Mouse (Mus musculus): ENCODE measurements around the gene Mrps11.
A peak's percentile ranks its signal among the peaks of the same experiment; 100 is the strongest.

Gene Mrps11

DNA sequence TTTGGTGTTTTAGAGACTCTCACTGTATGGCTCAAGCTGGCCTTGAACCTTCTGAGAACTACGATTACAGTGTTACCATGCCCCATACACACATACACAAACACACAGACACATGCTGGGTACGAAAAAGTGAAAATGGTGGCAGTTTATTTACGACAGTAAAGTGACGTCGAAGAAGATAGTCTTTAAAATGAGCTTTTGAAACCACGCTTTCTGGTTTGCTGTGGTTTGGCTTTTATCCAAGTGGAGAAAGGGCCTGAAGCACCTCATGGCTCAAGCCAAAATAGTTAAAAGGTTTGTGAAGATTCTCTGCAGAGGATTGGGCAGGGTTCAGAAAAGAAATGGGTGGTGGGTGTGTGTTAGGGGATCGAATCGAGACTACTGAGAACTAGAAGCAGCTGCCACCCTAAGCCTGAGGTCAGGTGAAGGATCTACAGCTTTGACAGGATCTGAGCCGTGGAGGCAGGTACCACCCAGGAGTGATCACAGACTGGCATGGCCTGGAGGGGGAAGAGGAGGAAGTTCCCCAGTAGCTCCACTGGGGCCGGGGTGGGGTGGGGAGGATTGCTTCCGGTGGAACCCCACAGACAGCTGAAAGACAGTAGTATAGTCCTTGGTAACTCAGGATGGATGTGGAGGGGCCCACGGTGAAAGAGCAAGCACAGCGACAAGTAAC lies 11.1 kb downstream of the Mrps11 start:
- DNase-seq (ENCODE audit: low spot score) = no peak

DNA sequence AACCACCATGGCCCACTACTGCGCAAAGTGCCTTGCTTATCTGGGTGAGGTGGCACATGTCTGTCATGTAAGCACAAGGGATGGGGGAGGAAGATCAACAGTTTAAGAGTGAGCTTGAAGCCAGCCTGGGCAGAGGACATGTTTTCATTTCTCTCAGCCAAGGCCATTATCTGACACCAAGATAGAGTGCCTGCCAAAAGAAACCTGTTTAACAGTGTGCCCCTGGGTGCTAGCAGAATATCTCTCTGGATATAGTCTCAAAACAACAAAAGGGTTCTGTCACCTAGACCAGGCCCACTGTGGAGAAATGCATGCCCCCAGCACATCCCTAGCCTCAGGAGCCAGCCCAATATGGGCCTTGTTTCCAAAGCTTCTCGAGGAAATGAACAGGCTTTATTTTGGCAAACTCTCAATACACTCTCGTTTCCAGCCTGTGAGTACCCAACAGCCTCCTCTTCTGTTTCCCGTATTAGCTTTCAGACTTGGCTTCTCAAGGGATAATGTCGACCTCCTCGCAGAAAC lies 11.7 kb downstream of the Mrps11 start:
- DNase-seq (ENCODE audit: low spot score) = no peak

DNA sequence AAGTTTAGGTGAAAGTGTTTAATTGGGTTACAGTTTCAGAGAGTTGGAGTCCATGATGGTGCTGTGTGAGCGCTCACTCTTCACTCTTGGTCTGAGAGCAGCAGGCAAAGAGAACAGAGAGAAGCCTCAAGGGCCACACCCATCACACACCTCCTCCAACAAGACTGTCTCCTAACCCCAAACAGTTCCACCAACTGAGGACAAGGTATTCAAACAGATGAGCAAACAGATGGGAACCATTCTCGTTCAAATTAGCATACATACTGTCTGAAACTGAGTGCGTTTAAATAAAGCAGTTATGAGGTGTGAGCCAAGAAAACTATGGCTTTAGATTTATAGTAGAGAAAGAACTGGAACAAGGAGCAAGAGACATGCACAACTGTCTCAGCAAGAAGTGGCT lies 13.7 kb downstream of the Mrps11 start:
- DNase-seq (ENCODE audit: low spot score) = no peak

DNA sequence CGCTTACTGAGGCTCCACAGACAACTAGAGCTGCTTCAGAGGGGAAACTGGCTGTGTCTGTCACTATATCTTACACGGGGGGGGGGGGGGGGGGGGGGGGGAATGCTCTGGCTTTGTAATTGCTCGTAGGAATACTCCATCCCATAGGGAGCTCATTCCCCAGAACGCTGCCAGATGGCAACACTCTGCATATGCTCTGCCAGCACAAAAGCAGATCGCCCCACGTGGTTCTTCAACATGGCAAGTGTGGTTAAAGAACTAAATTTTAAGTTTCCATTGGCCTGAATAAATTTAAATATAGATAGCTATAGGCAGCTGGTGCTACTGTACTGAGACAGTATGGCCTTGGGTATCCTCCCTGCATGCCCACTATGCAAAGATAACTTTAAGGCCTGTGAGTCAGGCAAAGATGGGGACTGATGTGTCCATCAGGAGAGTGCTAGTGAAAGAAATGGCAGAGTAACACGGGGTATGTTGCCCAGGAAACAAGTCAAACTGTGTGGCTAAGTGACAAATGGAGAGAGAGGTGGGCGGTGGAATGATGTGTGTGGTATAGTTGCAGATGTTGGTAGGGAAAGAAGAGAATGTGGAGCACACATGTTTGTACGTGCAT lies 15.0 kb downstream of the Mrps11 start:
- DNase-seq (ENCODE audit: low spot score) = peak; percentile 58

DNA sequence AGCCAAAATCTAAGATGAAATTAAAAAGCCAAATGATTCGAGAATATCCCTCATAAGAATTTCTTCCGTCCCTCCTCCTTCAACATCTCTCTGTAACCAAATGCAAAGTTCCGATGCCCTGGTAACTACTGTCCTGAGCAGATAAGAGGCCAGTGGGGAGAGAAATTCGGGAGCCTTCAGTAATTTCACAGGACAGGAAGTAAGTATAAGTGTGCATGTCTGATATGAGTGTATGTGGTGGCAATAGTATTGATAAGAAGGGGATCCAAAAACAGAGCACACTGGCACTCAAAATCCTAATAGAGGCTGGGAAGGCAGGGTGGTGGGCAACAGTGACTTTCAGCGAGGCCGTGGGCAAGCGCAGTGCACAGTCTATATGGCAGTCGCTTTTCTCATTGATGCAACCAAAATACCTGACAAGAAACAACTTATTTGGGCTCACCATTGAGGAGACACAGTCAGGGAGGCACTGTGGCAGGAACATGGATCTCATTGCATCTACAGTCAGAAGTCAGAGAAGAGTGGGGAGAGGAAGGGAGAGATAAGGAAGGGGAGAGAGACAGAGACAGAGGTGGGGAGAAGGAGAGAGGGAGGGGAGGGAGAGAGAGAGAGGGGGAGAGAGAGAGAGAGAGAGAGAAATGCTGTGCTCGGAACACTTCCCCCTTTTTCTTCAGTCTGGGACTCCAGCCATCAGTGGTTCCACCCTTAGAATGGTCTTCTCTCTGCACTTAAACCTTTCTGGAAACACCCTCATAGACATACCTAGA lies 17.0 kb downstream of the Mrps11 start:
- DNase-seq (ENCODE audit: low spot score) = no peak

DNA sequence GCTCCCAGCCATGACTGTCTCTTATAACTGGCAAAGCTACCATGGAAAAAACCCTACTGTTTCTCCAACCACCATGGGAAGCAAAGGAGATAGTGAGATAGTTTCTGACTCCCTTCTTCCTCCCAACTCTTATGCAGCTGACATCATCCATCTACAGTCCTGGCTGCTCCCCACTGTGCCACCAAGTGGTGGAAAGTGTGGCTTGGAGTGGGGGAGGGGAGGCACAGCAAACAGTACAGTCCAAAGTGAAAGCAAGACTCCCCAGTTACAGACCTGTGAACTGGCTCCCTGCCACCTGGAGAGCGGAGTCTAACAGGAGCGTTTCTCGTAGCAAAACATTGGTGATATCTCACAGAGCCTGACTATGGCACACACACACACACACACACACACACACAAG lies 20.9 kb downstream of the Mrps11 start:
- no peak for DNase-seq (ENCODE audit: low spot score)

DNA sequence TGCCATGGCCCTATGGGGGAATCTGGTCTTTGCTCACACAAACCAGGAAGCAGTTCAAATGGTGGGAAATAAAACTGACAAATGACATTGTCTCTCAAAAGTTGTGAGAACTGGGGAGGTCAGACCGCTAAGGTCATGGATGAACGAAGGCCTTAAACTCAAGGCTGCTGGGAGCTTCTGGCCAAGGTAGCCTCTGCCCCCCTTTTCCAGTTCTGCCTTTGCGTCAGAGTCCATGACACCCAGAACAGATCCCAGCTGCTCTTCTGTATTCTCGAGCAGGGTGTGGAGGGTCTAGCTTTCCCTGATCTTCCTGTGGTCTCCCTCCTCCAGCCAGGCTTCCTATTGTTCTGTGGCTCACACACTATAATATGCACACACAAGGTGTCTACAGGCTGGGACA lies 24.3 kb downstream of the Mrps11 start:
- DNase-seq (ENCODE audit: low spot score) = no peak

DNA sequence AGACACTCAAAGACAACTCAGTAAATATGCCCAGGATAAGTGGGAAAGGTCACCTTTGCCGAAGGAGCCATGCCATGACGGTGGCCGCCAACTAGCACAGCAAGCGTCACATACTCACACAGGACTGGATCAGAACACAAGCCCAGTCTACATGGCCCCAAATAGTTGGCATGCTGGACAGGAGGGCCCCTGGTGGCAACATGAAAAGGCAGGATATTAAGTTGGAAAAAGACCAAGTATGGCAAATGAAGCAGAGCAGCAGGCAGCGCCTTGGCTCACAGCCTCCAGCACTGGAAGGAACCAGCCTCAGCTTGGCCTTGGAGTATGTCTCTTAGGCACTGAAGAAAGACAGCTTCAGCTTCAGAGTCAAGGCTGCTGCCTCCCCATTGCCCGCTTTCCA lies 30.9 kb downstream of the Mrps11 start:
- no peak for DNase-seq (ENCODE audit: low spot score)

DNA sequence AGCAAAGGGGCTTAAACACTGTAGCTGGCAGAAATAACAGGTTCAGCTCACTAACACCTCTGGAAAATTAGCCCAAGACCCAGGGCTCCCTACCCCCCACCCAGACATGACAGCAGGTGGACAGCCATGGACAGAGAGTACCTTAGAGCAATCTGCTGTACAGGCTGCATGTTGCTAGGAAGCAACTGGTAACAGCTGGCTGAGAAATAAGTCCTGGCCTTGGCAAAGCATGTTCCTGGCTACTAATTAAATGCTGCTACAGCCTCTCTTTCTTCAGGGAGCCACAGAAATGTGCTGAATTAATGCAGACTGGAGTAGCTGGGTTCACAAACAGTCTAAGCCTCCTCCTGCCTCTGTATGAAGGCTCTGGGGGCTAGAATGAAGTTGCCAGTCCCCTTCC lies 31.8 kb downstream of the Mrps11 start:
- no peak for DNase-seq (ENCODE audit: low spot score)

DNA sequence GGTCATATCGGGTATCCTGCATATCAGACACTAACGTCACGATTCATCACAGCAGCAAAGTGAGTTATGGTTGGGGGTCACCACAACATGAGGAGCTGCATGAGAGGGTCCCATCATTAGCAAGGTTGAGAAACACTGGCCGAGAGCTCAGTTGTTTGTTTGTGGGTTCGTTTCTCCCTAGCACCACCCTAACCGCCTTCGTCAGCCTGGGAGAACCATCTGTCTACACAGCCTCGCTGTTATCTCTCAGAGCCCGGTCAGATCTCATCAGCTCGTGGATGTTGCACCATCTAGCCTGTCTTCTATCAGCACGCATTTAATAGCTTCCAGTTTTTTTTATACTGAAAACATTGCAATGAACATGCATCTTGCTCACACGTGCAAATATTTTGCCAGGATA lies 35.4 kb downstream of the Mrps11 start:
- DNase-seq (ENCODE audit: low spot score) = no peak

DNA sequence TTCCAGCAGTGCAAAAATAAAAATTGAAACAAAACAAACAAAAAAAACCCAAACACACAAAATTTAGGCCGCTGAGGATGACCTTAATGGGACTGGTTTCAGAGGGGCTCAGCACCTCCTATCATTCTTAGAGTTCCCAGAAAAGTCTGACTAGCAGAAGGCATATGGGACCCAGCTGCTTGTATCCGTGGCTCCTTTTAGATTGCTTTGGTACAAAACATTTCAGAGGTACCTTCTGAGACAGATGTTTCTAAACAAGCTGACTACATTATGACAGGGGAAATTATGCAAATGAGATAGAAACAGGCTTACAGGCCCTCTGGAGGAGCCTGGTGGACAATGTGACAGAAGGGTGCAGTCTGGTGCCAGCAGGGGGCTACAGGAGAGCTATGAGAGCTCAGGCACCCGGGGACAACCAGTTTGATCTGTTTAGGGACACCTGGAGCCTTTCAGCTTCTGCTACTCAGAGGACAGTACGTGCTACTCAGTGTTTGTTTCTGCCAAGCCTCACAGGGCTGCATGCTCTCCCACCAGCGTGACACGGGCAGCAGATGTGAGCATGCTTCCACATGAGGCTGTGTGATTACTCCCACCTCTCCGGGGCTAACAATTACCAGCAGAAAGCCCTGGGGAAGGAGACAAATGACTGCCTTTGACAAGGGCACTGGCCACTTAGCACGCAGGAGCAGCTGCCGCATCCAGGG lies 43.9 kb downstream of the Mrps11 start:
- DNase-seq (ENCODE audit: low spot score) = no peak

DNA sequence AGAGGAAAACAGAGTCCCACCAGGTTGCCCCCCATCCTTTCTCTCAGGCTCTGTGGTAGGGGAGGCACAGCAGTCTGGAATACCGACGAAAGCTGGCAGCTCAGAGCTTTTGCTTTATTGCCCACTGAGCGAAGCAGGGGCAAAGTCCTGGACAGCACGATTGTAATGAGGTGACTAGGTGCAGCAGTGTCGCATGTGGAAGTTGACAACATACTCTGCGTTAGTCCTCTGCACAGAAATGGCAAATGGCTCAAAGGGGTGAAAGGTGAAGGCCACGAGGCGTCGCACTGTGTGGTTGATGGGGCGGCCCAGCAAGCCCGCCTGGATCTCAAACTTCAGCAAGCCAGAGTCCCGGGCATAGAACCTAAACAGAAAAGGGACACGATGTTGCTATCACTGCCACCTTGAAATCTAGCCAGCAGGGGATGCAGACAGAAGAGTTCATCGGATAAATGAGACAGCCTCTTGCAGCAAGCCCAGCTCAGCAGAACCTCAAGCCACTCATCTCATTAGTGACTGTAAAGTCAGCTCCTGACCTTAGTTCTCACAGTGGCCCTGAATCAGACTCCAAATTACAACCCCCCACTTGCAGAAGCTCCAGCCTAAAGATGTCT lies 44.9 kb downstream of the Mrps11 start:
- DNase-seq (ENCODE audit: low spot score) = no peak

DNA sequence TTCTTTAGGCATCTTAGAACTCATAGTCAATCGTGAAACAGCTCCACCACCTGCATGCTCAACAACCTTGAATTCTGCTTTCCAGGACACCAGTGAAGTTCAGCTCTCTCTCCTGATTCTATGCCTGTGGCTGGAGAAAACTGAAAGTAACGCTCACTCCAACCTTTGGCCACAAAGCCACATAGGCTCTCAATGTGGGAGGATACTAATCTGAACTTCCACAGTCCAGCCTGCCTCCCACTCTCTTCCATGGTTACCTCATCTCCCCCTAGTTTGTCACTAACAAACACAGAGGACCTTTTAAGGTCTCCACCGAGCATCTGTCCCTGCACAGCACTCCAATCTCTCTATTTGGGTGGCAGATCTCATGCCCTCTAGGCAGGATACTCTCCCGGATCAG lies 52.7 kb downstream of the Mrps11 start:
- no peak for DNase-seq (ENCODE audit: low spot score)

DNA sequence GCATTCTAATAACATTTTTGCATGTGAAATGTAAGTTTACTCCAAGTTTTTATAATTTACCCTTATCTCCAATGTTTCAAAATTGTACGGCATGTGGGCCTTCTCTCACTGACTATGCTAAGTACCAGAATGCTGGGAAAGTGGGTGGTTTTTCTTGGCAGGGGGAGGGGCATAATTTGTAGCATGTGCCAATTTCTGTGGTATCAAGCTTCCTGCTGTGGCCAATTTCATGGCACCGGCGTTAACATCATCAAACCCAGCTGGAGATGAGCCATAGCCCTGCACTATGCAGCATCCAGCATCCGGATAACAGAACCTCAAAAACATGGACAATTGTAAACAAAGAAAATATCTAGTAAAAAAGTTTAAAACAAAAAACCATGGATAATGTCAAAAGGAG lies 54.3 kb downstream of the Mrps11 start:
- DNase-seq (ENCODE audit: low spot score) = no peak

DNA sequence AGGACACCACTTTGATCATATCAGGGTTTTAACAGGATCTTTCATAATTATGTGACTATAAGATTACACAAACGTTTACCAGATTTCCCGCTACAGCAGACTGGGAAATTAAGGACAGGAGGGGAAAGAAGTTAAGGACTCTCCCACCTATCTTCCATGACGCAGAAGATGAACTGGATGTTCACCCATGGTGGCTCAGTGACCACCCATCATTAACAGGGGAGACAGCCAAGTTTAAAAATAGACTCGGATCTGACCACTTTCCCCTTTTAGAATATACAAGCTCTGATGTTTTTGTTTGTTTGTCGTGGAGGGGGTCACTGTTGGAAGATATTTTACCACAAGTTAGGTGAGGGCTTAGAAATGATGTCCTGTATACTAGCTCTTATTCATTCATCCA lies 58.7 kb downstream of the Mrps11 start:
- DNase-seq (ENCODE audit: low spot score) = no peak
